Mouse (Mus musculus): ENCODE measurements around the gene Methig1. TPM values are rescaled to one million over a fixed set of nuclear protein-coding genes. Genes with fewer than 3 reads are reported as not detected.
A peak's percentile ranks its signal among the peaks of the same experiment; 100 is the strongest.

The Methig1 gene
- polyA plus RNA-seq, 2 experiments from 2014 or later = not detected

GRCm38 (mm10) chr15:100424396-100425122 is 71.6 kb downstream of the Methig1 start, which contains the start of gene Slc11a2:
Gene Slc11a2, minus strand, starts transcription at chr15:100425072.
- ATAC-seq = peak; percentile 9

GRCm38 (mm10) chr15:100428296-100428905 is 75.5 kb downstream of the Methig1 start:
- ATAC-seq = no peak

GRCm38 (mm10) chr15:100429959-100430565 is 77.1 kb downstream of the Methig1 start:
- ATAC-seq = no peak

- no peak for ATAC-seq
Observed at GRCm38 (mm10) chr15:100433234-100433633, 80.3 kb downstream of the Methig1 start.

Other genes starting within 250 kb of the Methig1 start
- gene Atf1, start 125.3 kb upstream of the Methig1 start, polyA plus RNA-seq (2017; shearing (Covaris generic)) = 10 to 100 TPM; 29.9 to 35.7 TPM
- gene Tmprss12, start 72.3 kb upstream of the Methig1 start, polyA plus RNA-seq (2017; shearing (Covaris generic)) = not detected
- 1 to 10 TPM; 2.8 to 5.2 TPM for gene Mettl7a1, start 49.0 kb upstream of the Methig1 start, polyA plus RNA-seq (2017; shearing (Covaris generic))
- gene Mettl7a3, start 18.2 kb upstream of the Methig1 start, polyA plus RNA-seq (2017; shearing (Covaris generic)) = not detected
- gene Mettl7a2, start 51 bp downstream of the Methig1 start, polyA plus RNA-seq (2017; shearing (Covaris generic)) = not detected
- not detected for gene Higd1c, start 11.4 kb downstream of the Methig1 start, polyA plus RNA-seq (2017; shearing (Covaris generic))
- under 1 TPM in 1 of 2 experiments, not detected in 1; 0.33 TPM for gene Gm5475, start 69.0 kb downstream of the Methig1 start, polyA plus RNA-seq (2017; shearing (Covaris generic))
- 10 to 100 TPM; 22.8 TPM for gene Slc11a2, start 71.9 kb downstream of the Methig1 start, polyA plus RNA-seq (2017; shearing (Covaris generic))
- gene Letmd1, start 115.9 kb downstream of the Methig1 start, polyA plus RNA-seq (2017; shearing (Covaris generic)) = 10 to 100 TPM; 31.4 to 33.0 TPM
- 1 to 10 TPM; 1.2 to 1.8 TPM for gene Csrnp2, start 142.3 kb downstream of the Methig1 start, polyA plus RNA-seq (2017; shearing (Covaris generic))
- gene Tfcp2, start 198.9 kb downstream of the Methig1 start, polyA plus RNA-seq (2017; shearing (Covaris generic)) = 1 to 10 TPM; 4.1 to 4.3 TPM
- gene Pou6f1, start 246.8 kb downstream of the Methig1 start, polyA plus RNA-seq (2017; shearing (Covaris generic)) = 1 to 10 TPM; 7.5 to 9.1 TPM

All from activated CD4-positive, CD25-positive, alpha-beta regulatory T cell, adult 4 months (primary cell).